Mouse (Mus musculus) heart, postnatal 0 days (tissue): ENCODE measurements around the gene Hid1. TPM values are rescaled to one million over a fixed set of nuclear protein-coding genes. Genes with fewer than 3 reads are reported as not detected.

Experiments used
- ATAC-seq: fragments of 200-750 bp; cut with Nextera tagmentation; 2 replicates; pipeline ENCODE4 v1.8.0; 2017; ENCODE audit warnings: low read depth, moderate number of reproducible peaks, moderate library complexity; ENCODE audit not compliant: insufficient read depth
- DNase-seq: peaks from one replicate; pipeline ENCODE4 v3.0.0-alpha.2; 2016; ENCODE audit warnings: low spot score
- H3K27ac ChIP-seq: fragments of 300-500 bp; sonication (generic); 2 replicates; pipeline ENCODE4 v1.5.1; 2014; ENCODE audit warnings: low read depth, mild to moderate bottlenecking
- H3K27me3 ChIP-seq: fragments of 300-500 bp; sonication (generic); 2 replicates; pipeline ENCODE4 v1.6.1; 2014; ENCODE audit warnings: low read length, mixed read lengths; ENCODE audit not compliant: control insufficient read depth, insufficient read depth
- H3K36me3 ChIP-seq: fragments of 300-500 bp; sonication (generic); replicated peaks from 2 replicates; pipeline ENCODE4 v1.6.1; 2014; ENCODE audit warnings: low read length, mixed read lengths; ENCODE audit not compliant: control insufficient read depth, insufficient read depth
- H3K4me1 ChIP-seq: fragments of 300-500 bp; sonication (generic); 2 replicates; pipeline ENCODE4 v1.6.1; 2014; ENCODE audit warnings: antibody characterized with exemption; ENCODE audit not compliant: control insufficient read depth, insufficient read depth
- H3K4me2 ChIP-seq: fragments of 300-500 bp; sonication (generic); 2 replicates; pipeline ENCODE4 v1.6.1; 2014; ENCODE audit warnings: low read depth, mild to moderate bottlenecking, low read length, moderate library complexity
- H3K4me3 ChIP-seq: fragments of 300-500 bp; sonication (generic); 2 replicates; pipeline ENCODE4 v1.5.1; 2014; ENCODE audit warnings: low read depth, low read length
- H3K9ac ChIP-seq: fragments of 300-500 bp; sonication (generic); replicated peaks from 2 replicates; pipeline ENCODE4 v1.6.1; 2014; ENCODE audit warnings: low read depth, low read length, mixed read lengths
- H3K9me3 ChIP-seq: fragments of 300-500 bp; sonication (generic); replicated peaks from 2 replicates; pipeline ENCODE4 v1.6.1; 2016; ENCODE audit warnings: low read length; ENCODE audit not compliant: control insufficient read depth
- CTCF ChIP-seq: IDR thresholded peaks from 2 replicates; pipeline ENCODE4 v1.5.1; 2016; ENCODE audit warnings: antibody characterized with exemption, control low read depth, low read depth
- EP300 ChIP-seq: IDR thresholded peaks from 2 replicates; pipeline ENCODE4 v1.6.1; 2016; ENCODE audit warnings: antibody characterized with exemption, low read depth
- WGBS: fragments of 180-500 bp; shearing (Covaris S2); extraction: QIAGEN DNeasy Blood & Tissue Kit; methylation state at CpG from one replicate; pipeline ENCODE4 v1.1.7; 2014; 5-methylcytosine and 5-hydroxymethylcytosine counted together
- polyA plus RNA-seq: library from polyadenylated mRNA; unstranded; fragments of >200 nt; fragmentation: Nextera tagmentation; extraction: Ambion mirVana; gene quantifications from 2 replicates; pipeline ENCODE4 v1.2.1, GENCODE M21; 2015
- total RNA-seq: library from RNA; depleted of rRNA; stranded (reverse); fragments of >200 nt; gene quantifications from 2 replicates; pipeline ENCODE4 v1.2.3, GENCODE M21; 2014; ENCODE audit warnings: low replicate concordance

The Hid1 gene
- total and polyA plus RNA-seq, 2 experiments from 2014 or later: 5.4 to 11.9 TPM

GRCm38 (mm10) chr11:115381743-115382539, 14.4 kb upstream of the Hid1 start, which contains the start of gene Cdr2l:
Gene Cdr2l, plus strand, starts transcription at chr11:115381916.
- DNase-seq (peak; percentile 95), ATAC-seq (peak; percentile 92)
- Histone ChIP-seq H3K27ac (peak within 1 kb of the TSS; percentile 73), H3K9ac (peak within 1 kb of the TSS; percentile 83), H3K27me3 (peaks cover 5% of the 10 kb centered on the region; the same call in 1 of the 2 replicates), H3K4me2 (peak within 1 kb of the TSS; percentile 98), H3K4me1 (peaks cover 10% of the 10 kb centered on the region), H3K9me3 (no peaks in the 10 kb centered on the region; the same call in 1 of the 2 replicates), H3K36me3 (no peaks in the 10 kb centered on the region), H3K4me3 (peak within 1 kb of the TSS; percentile 81)
- TF ChIP-seq EP300 (no peak), CTCF (no peak)
- WGBS: under 1% methylated on average over 45 of the region's 76 CpGs

GRCm38 (mm10) chr11:115381276-115381675, 13.7 kb upstream of the Hid1 start:
- H3K4me3 ChIP-seq: peak overlapping the region; percentile 81
- TF ChIP-seq EP300 (no peak), CTCF (no peak)
- WGBS: 13% methylated on average over 9 of the region's 9 CpGs
- H3K27me3 ChIP-seq: peaks cover 5% of the 10 kb centered on the region; the same call in 1 of the 2 replicates
- ATAC-seq (no peak), DNase-seq (no peak)
- no peak overlapping the region for H3K9ac ChIP-seq
- H3K4me2 ChIP-seq: peak overlapping the region; percentile 98
- no peaks in the 10 kb centered on the region; the same call in 1 of the 2 replicates for H3K9me3 ChIP-seq
- no peaks in the 10 kb centered on the region for H3K36me3 ChIP-seq
- H3K27ac ChIP-seq: peak overlapping the region; percentile 13
- peaks cover 10% of the 10 kb centered on the region for H3K4me1 ChIP-seq

- no peak for DNase-seq
- no peaks in the 10 kb centered on the region; the same call in 1 of the 2 replicates for H3K9me3 ChIP-seq
- 88% methylated on average over 7 of the region's 7 CpGs for WGBS
- no peak overlapping the region for H3K9ac ChIP-seq
- no peak overlapping the region for H3K4me2 ChIP-seq
- no peak for TF ChIP-seq CTCF
- no peak for TF ChIP-seq EP300
- no peak overlapping the region for H3K27ac ChIP-seq
- peaks cover 18% of the 10 kb centered on the region for H3K4me1 ChIP-seq
- no peaks in the 10 kb centered on the region for H3K27me3 ChIP-seq
- H3K36me3 ChIP-seq: no peaks in the 10 kb centered on the region
- no peak for ATAC-seq
- no peak overlapping the region for H3K4me3 ChIP-seq
Observed at GRCm38 (mm10) chr11:115377854-115378253, 10.3 kb upstream of the Hid1 start.

- no peak overlapping the region for H3K27ac ChIP-seq
- ATAC-seq (no peak), DNase-seq (no peak)
- H3K4me3 ChIP-seq: no peak overlapping the region
- 80% methylated on average over 4 of the region's 4 CpGs for WGBS
- no peaks in the 10 kb centered on the region for H3K27me3 ChIP-seq
- H3K9ac ChIP-seq: no peak overlapping the region
- peaks cover 13% of the 10 kb centered on the region for H3K4me1 ChIP-seq
- H3K4me2 ChIP-seq: no peak overlapping the region
- no peaks in the 10 kb centered on the region; the same call in 1 of the 2 replicates for H3K9me3 ChIP-seq
- H3K36me3 ChIP-seq: no peaks in the 10 kb centered on the region
- TF ChIP-seq EP300 (no peak), CTCF (no peak)
Observed at GRCm38 (mm10) chr11:115377254-115377653, 9.7 kb upstream of the Hid1 start.

- no peak for TF ChIP-seq EP300
- no peak for TF ChIP-seq CTCF
- Histone ChIP-seq H3K4me3 (no peak overlapping the region), H3K9ac (no peak overlapping the region), H3K27ac (no peak overlapping the region), H3K27me3 (no peaks in the 10 kb centered on the region), H3K4me2 (no peak overlapping the region), H3K36me3 (no peaks in the 10 kb centered on the region), H3K9me3 (no peaks in the 10 kb centered on the region; the same call in 1 of the 2 replicates), H3K4me1 (peaks cover 12% of the 10 kb centered on the region; the same call in 1 of the 2 replicates)
- 65% methylated on average over 7 of the region's 7 CpGs for WGBS
- DNase-seq (no peak), ATAC-seq (no peak)
Observed at GRCm38 (mm10) chr11:115376722-115377121, 9.2 kb upstream of the Hid1 start.
